Mouse (Mus musculus) embryonic facial prominence, embryonic 11.5 days (tissue): Measurements from ENCODE around the gene Cxcl14. TPM values are rescaled to one million over a fixed set of nuclear protein-coding genes. Genes with fewer than 3 reads are reported as not detected.

Source experiments
- ATAC-seq: fragments of 200-750 bp; cut with Nextera tagmentation; replicated peaks from 2 replicates; pipeline ENCODE4 v1.8.0; 2017; ENCODE audit warnings: low read depth; ENCODE audit not compliant: insufficient number of reproducible peaks, low FRiP score, low TSS enrichment
- DNase-seq: peaks from one replicate; pipeline ENCODE4 v3.0.0-alpha.2; 2015; ENCODE audit warnings: low spot score
- H3K27ac ChIP-seq: fragments of 300-500 bp; sonication (generic); replicated peaks from 2 replicates; pipeline ENCODE4 v1.5.1; 2014; ENCODE audit warnings: mild to moderate bottlenecking, low read depth, low read length, control low read depth
- H3K27me3 ChIP-seq: fragments of 300-500 bp; sonication (generic); 2 replicates; pipeline ENCODE4 v1.6.1; 2014; ENCODE audit warnings: mild to moderate bottlenecking, low read length, moderate library complexity, mixed read lengths; ENCODE audit not compliant: control insufficient read depth, insufficient read depth
- H3K36me3 ChIP-seq: fragments of 300-500 bp; sonication (generic); replicated peaks from 2 replicates; pipeline ENCODE4 v1.6.1; 2014; ENCODE audit warnings: low read depth, mild to moderate bottlenecking, low read length, moderate library complexity, mixed read lengths; ENCODE audit not compliant: control insufficient read depth, insufficient read depth
- H3K4me1 ChIP-seq: fragments of 300-500 bp; sonication (generic); 2 replicates; pipeline ENCODE4 v1.6.1; 2014; ENCODE audit warnings: low read length, mixed read lengths; ENCODE audit not compliant: control insufficient read depth, insufficient read depth
- H3K4me2 ChIP-seq: fragments of 300-500 bp; sonication (generic); 2 replicates; pipeline ENCODE4 v1.6.1; 2014; ENCODE audit warnings: low read depth, mild to moderate bottlenecking, control low read depth, low read length, moderate library complexity
- H3K4me3 ChIP-seq: fragments of 300-500 bp; sonication (generic); 2 replicates; pipeline ENCODE4 v1.5.1; 2014; ENCODE audit warnings: low read depth, low read length, control low read depth
- H3K9ac ChIP-seq: fragments of 300-500 bp; sonication (generic); replicated peaks from 2 replicates; pipeline ENCODE4 v1.6.1; 2014; ENCODE audit warnings: mild to moderate bottlenecking, control low read depth, low read length
- H3K9me3 ChIP-seq: fragments of 300-500 bp; sonication (generic); replicated peaks from 2 replicates; pipeline ENCODE4 v1.6.1; 2016; ENCODE audit warnings: mild to moderate bottlenecking, low read length, inconsistent platforms, mixed read lengths; ENCODE audit not compliant: control insufficient read depth
- WGBS: fragments of 180-500 bp; shearing (Covaris S2); extraction: QIAGEN DNeasy Blood & Tissue Kit; methylation state at CpG from one replicate; pipeline ENCODE4 v1.1.7; 2014; 5-methylcytosine and 5-hydroxymethylcytosine counted together
- polyA plus RNA-seq: library from polyadenylated mRNA; unstranded; fragments of >200 nt; fragmentation: Nextera tagmentation; extraction: Ambion mirVana; gene quantifications from 2 replicates; pipeline ENCODE4 v1.2.1, GENCODE M21; 2014

Gene Cxcl14
- 104 and 108 TPM in 2 replicates for polyA plus RNA-seq

DNA sequence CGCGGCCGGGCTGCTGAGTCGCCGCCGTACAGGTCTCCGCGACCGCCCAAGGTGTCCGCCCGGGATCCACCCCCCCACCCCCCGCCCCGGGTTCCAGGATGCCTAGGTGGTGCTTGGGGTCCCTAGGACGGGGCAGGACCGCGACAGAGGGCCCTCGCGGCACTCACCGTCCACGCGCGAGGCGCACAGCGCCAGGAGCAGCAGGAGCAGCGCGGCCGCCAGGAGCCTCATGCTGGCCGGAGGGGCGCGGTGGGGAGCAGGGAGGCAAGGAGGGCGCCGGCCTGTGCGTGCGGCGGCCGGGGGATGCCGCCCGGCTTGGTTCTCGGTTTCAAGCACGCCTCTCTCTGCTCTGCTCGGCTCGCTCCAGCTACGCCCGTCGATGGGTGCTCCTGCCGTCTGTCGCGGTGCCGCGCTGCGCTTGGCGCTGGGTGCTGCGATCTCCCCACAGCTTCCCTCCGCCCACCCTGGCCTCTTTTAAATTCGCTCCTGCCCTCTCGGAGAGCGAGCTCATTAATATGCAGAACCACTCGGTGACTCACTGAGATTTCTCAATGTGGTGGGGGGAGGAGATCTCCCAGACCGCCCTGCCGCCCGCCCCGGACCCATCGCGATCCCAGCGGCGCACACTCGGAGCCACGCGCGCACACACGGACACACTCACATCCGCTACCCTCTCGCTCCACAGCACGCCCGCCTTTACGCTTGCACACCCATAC is at the start of gene Cxcl14:
Gene Cxcl14 (minus strand): TSS at position 609 of the 716 bp plus-strand sequence.
- H3K9me3 ChIP-seq, result no peaks in the 10 kb centered on the region
- DNase-seq (peak; percentile 46), ATAC-seq (no peak)
- peaks cover 7% of the 10 kb centered on the region for H3K4me1 ChIP-seq
- H3K27me3 ChIP-seq, result peaks cover 44% of the 10 kb centered on the region
- peak within 1 kb of the TSS; percentile 64 for H3K4me2 ChIP-seq
- no peak within 1 kb of the TSS; the same call in none of the 2 replicates for H3K27ac ChIP-seq
- peak within 1 kb of the TSS; percentile 44 for H3K4me3 ChIP-seq
- WGBS, result under 1% methylated on average over 72 of the region's 76 CpGs
- H3K9ac ChIP-seq, result peak within 1 kb of the TSS; percentile 54
- no peaks in the 10 kb centered on the region for H3K36me3 ChIP-seq

GRCm38 (mm10) chr13:56344355-56344754 is 48.0 kb upstream of the Cxcl14 start:
- Histone ChIP-seq H3K9me3 (no peaks in the 10 kb centered on the region), H3K4me1 (no peaks in the 10 kb centered on the region), H3K4me2 (no peak overlapping the region), H3K27me3 (no peaks in the 10 kb centered on the region), H3K9ac (no peak overlapping the region), H3K27ac (no peak overlapping the region), H3K36me3 (no peaks in the 10 kb centered on the region), H3K4me3 (no peak overlapping the region)
- no peak for DNase-seq
- 82% methylated on average over 12 of the region's 12 CpGs for WGBS
- ATAC-seq, result no peak

DNA sequence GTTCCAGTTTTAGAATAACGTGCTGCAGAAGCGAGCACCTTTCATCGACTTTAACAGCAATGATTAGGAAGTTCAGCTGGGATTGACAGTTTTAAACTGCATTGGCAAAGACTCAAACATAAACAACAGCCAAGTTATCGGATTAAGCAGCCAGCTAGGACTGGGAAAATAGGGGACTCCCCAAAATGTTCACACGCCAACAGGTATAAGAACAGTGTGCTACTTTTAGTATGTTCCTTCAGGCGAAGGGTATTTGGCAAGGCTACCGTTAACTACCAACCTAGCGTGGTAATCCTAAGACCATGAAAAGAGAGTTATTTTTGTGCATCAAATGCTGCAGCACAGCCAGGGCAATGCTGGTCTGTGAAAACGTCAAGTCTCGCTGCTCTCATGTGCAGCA is 46.1 kb upstream of the Cxcl14 start:
- no peak overlapping the region for H3K9ac ChIP-seq
- no peaks in the 10 kb centered on the region for H3K9me3 ChIP-seq
- H3K4me1 ChIP-seq, result no peaks in the 10 kb centered on the region
- DNase-seq, result no peak
- H3K27me3 ChIP-seq, result no peaks in the 10 kb centered on the region; the same call in 1 of the 2 replicates
- no peak for ATAC-seq
- WGBS, result 87% methylated on average over 10 of the region's 10 CpGs
- H3K4me3 ChIP-seq, result no peak overlapping the region
- H3K36me3 ChIP-seq, result no peaks in the 10 kb centered on the region
- H3K27ac ChIP-seq, result no peak overlapping the region
- no peak overlapping the region for H3K4me2 ChIP-seq

DNA sequence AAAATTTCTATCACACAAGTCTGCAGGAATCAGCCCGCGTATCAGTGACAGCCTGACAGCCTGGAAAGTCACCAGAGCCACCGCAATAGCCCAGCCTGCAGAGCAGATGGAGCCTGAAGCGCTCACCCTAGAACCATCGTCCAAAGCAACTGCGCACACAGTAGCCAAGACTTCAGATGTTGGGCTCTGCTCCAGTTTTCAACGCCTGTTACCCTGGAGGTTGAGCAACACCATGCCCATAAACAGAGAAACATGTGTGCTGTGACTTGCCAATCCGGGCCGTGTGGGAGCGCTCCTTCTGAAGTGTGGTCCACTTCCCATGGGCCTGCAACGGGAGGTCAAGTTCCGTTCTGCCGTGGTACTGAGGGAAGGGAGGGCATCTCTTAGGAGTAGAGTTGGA is 44.2 kb upstream of the Cxcl14 start:
- DNase-seq, result no peak
- WGBS, result 88% methylated on average over 13 of the region's 13 CpGs

GRCm38 (mm10) chr13:56339816-56340215 is 43.5 kb upstream of the Cxcl14 start:
- DNase-seq (no peak), ATAC-seq (no peak)
- H3K27ac ChIP-seq, result no peak overlapping the region
- no peaks in the 10 kb centered on the region for H3K36me3 ChIP-seq
- 89% methylated on average over 8 of the region's 8 CpGs for WGBS
- no peaks in the 10 kb centered on the region for H3K4me1 ChIP-seq
- no peak overlapping the region for H3K9ac ChIP-seq
- H3K27me3 ChIP-seq, result no peaks in the 10 kb centered on the region; the same call in 1 of the 2 replicates
- no peak overlapping the region for H3K4me3 ChIP-seq
- no peak overlapping the region for H3K4me2 ChIP-seq
- no peaks in the 10 kb centered on the region for H3K9me3 ChIP-seq

More for the DNA sequence above, 44.2 kb upstream of the Cxcl14 start:
- H3K9ac ChIP-seq, result no peak overlapping the region
- H3K9me3 ChIP-seq, result no peaks in the 10 kb centered on the region
- H3K4me3 ChIP-seq, result no peak overlapping the region
- H3K27ac ChIP-seq, result no peak overlapping the region
- no peaks in the 10 kb centered on the region; the same call in 1 of the 2 replicates for H3K27me3 ChIP-seq
- H3K36me3 ChIP-seq, result no peaks in the 10 kb centered on the region
- no peak overlapping the region for H3K4me2 ChIP-seq
- H3K4me1 ChIP-seq, result no peaks in the 10 kb centered on the region
- no peak for ATAC-seq

DNA sequence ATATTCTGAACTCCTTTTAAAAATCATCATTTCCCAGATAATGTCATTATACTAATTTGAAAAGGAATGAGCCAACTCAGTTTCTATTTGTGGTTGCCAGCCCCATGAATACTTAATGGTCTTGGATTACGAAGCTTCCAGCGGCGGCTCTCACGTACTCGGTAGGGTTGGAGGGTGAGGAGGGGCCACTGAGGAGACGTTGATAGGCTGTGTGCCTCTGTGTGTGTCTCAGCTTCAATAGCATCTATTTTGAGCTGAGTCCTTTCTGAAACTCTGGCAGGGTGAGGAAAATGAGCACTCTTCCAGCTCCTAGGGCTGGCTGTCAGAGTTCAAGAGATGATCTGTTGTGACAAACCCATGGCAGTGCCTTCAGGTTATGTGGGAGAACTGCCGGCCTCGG is 40.6 kb upstream of the Cxcl14 start:
- 45% methylated on average over 8 of the region's 8 CpGs for WGBS
- no peaks in the 10 kb centered on the region for H3K4me1 ChIP-seq
- no peak overlapping the region for H3K4me3 ChIP-seq
- no peak overlapping the region for H3K9ac ChIP-seq
- no peaks in the 10 kb centered on the region for H3K9me3 ChIP-seq
- no peak for ATAC-seq
- no peaks in the 10 kb centered on the region for H3K36me3 ChIP-seq
- H3K27ac ChIP-seq, result no peak overlapping the region
- DNase-seq, result no peak
- H3K27me3 ChIP-seq, result no peaks in the 10 kb centered on the region; the same call in 1 of the 2 replicates
- H3K4me2 ChIP-seq, result no peak overlapping the region

- Histone ChIP-seq H3K4me2 (no peak overlapping the region), H3K4me1 (0 out of 2 replicates have a peak, but pooled peaks cover under 1% of the 10 kb centered on the region), H3K36me3 (no peaks in the 10 kb centered on the region), H3K27ac (no peak overlapping the region), H3K27me3 (no peaks in the 10 kb centered on the region; the same call in 1 of the 2 replicates), H3K9me3 (no peaks in the 10 kb centered on the region), H3K9ac (no peak overlapping the region), H3K4me3 (no peak overlapping the region)
- DNase-seq (no peak), ATAC-seq (no peak)
- 50% methylated on average over 10 of the region's 10 CpGs for WGBS
Measured at GRCm38 (mm10) chr13:56334802-56335690, 38.7 kb upstream of the Cxcl14 start.
